14 mouse cellular contexts compared by ENCODE assay signal in genomic region chr19:10870676-10871075, GRCm38 (mm10). TPM values are rescaled to one million over a fixed set of nuclear protein-coding genes. Genes with fewer than 3 reads are reported as not detected.
A peak's percentile ranks its signal among the peaks of the same experiment; 100 is the strongest.
DNase-seq lines count a peak whose midpoint lies in the region; ATAC-seq and TF ChIP-seq lines count a peak whose summit lies in the region.
"Had no signal": no experiment of that assay in that cellular context is flagged by ENCODE, and none has a peak within 500 bp of the region (broad histone marks: within the 10 kb centered on the region; RNA-seq: fewer than 3 reads in every experiment).

No protein-coding gene starts in this region.

- no peak for TF ChIP-seq CTCF in forebrain, postnatal 0 days (IDR thresholded peaks at IDR 0.05; ENCODE audit: low read depth)

- H3K4me3 ChIP-seq in forebrain, postnatal 0 days (ENCODE audit: low read depth, low read length) = no peak overlapping the region
- no peak overlapping the region for H3K4me3 ChIP-seq in forebrain, embryonic 15.5 days
- no peak overlapping the region for H3K4me3 ChIP-seq in lung, embryonic 15.5 days
- H3K4me3 ChIP-seq in limb, embryonic 15.5 days = no peak overlapping the region
- H3K4me3 ChIP-seq: heart, adult 2 months had no signal

- no peak for ATAC-seq in forebrain, postnatal 0 days
- no peak for ATAC-seq in forebrain, embryonic 15.5 days (replicated peaks)
- no peak for ATAC-seq in lung, embryonic 15.5 days (ENCODE audit: borderline replicate concordance, extremely low read depth, low FRiP score, low TSS enrichment)
- ATAC-seq in limb, embryonic 15.5 days (ENCODE audit: insufficient number of reproducible peaks, low FRiP score, low TSS enrichment, low read depth) = no peak
- ATAC-seq: CD4-positive, CD25-positive, alpha-beta regulatory T cell, adult 4 months had no signal

- no peaks in the 10 kb centered on the region for H3K9me3 ChIP-seq in forebrain, postnatal 0 days (ENCODE audit: low read length)
- no peaks in the 10 kb centered on the region for H3K9me3 ChIP-seq in forebrain, embryonic 15.5 days
- H3K9me3 ChIP-seq in lung, embryonic 15.5 days = no peaks in the 10 kb centered on the region
- H3K9me3 ChIP-seq in limb, embryonic 15.5 days = no peaks in the 10 kb centered on the region

- no peak for DNase-seq in forebrain, postnatal 0 days
- DNase-seq in lung, postnatal 36 days = no peak
- peak; percentile 61 to 72 for DNase-seq in adrenal gland, postnatal 36 days
- DNase-seq in Muller cell, postnatal 12 days (ENCODE audit: inconsistent ontology term) = no peak
- DNase-seq: heart, adult 2 months; heart, postnatal 4 days; layer of hippocampus, postnatal 36 days had no signal

- no peaks in the 10 kb centered on the region for H3K27me3 ChIP-seq in forebrain, postnatal 0 days (ENCODE audit: insufficient read depth, low read length)
- H3K27me3 ChIP-seq in forebrain, embryonic 15.5 days = no peaks in the 10 kb centered on the region
- H3K27me3 ChIP-seq in lung, embryonic 15.5 days = no peaks in the 10 kb centered on the region
- no peaks in the 10 kb centered on the region for H3K27me3 ChIP-seq in limb, embryonic 15.5 days

- H3K4me2 ChIP-seq in forebrain, postnatal 0 days (ENCODE audit: low read depth) = no peak overlapping the region
- no peak overlapping the region for H3K4me2 ChIP-seq in forebrain, embryonic 15.5 days (replicated peaks)
- no peak overlapping the region for H3K4me2 ChIP-seq in lung, embryonic 15.5 days
- no peak overlapping the region for H3K4me2 ChIP-seq in limb, embryonic 15.5 days

- peaks cover 16% of the 10 kb centered on the region; the same call in 1 of the 2 replicates for H3K4me1 ChIP-seq in forebrain, postnatal 0 days (ENCODE audit: insufficient read depth)
- peaks cover 28% of the 10 kb centered on the region for H3K4me1 ChIP-seq in forebrain, embryonic 15.5 days
- H3K4me1 ChIP-seq in lung, embryonic 15.5 days = peaks cover 34% of the 10 kb centered on the region
- peaks cover 30% of the 10 kb centered on the region for H3K4me1 ChIP-seq in limb, embryonic 15.5 days

- peaks cover 51% of the 10 kb centered on the region for H3K36me3 ChIP-seq in forebrain, postnatal 0 days (ENCODE audit: insufficient read depth)
- H3K36me3 ChIP-seq in forebrain, embryonic 15.5 days = peaks cover 36% of the 10 kb centered on the region
- peaks cover 38% of the 10 kb centered on the region for H3K36me3 ChIP-seq in lung, embryonic 15.5 days
- H3K36me3 ChIP-seq in limb, embryonic 15.5 days = peaks cover 54% of the 10 kb centered on the region

- 90% methylated on average over 3 of the region's 3 CpGs for WGBS in forebrain, postnatal 0 days
- 82% methylated on average over 3 of the region's 3 CpGs for WGBS in forebrain, embryonic 15.5 days
- WGBS in lung, embryonic 15.5 days = 91% methylated on average over 3 of the region's 3 CpGs
- WGBS in limb, embryonic 15.5 days = 85% methylated on average over 3 of the region's 3 CpGs

- H3K9ac ChIP-seq in forebrain, postnatal 0 days = peak overlapping the region; percentile 11; the same call in 1 of the 2 replicates
- H3K9ac ChIP-seq in forebrain, embryonic 15.5 days (replicated peaks) = no peak overlapping the region
- no peak overlapping the region for H3K9ac ChIP-seq in lung, embryonic 15.5 days
- no peak overlapping the region for H3K9ac ChIP-seq in limb, embryonic 15.5 days

- H3K27ac ChIP-seq in forebrain, postnatal 0 days (ENCODE audit: low read depth, low read length) = no peak overlapping the region
- no peak overlapping the region for H3K27ac ChIP-seq in forebrain, embryonic 15.5 days (replicated peaks)
- peak overlapping the region; percentile 89 for H3K27ac ChIP-seq in lung, embryonic 15.5 days
- peak overlapping the region; percentile 93 for H3K27ac ChIP-seq in limb, embryonic 15.5 days
- H3K27ac ChIP-seq: heart, adult 2 months had no signal

RNA-seq across cellular contexts. Expression of gene Tmem132a, which starts 0.9 kb away (rescaled TPM):
- total RNA-seq in forebrain, postnatal 0 days (2014; rRNA removed) = 323 and 362 TPM in 2 replicates
- 180 and 184 TPM in 2 replicates for polyA plus RNA-seq in forebrain, postnatal 0 days (2015; fragmentation: Nextera tagmentation; extraction: Ambion mirVana)
- polyA plus RNA-seq in forebrain, embryonic 15.5 days (2015; fragmentation: Nextera tagmentation; extraction: Ambion mirVana) = 166 and 173 TPM in 2 replicates
- 75.9 TPM in 2 replicates for polyA plus RNA-seq in lung, embryonic 15.5 days (2015; fragmentation: Nextera tagmentation; extraction: Ambion mirVana)
- total RNA-seq in adrenal gland, postnatal 36 days (2021) = 10 to 100 TPM; 34.5 to 36.1 TPM
- 65.2 and 67.4 TPM in 2 replicates for polyA plus RNA-seq in limb, embryonic 15.5 days (2015; fragmentation: Nextera tagmentation; extraction: Ambion mirVana)

RNA-seq across cellular contexts. Expression of gene Tmem109, which starts 11.1 kb away (rescaled TPM):
- 22.2 and 25.5 TPM in 2 replicates for total RNA-seq in forebrain, postnatal 0 days (2014; rRNA removed)
- polyA plus RNA-seq in forebrain, postnatal 0 days (2015; fragmentation: Nextera tagmentation; extraction: Ambion mirVana) = 33.7 and 38.8 TPM in 2 replicates
- 39.9 and 40.2 TPM in 2 replicates for polyA plus RNA-seq in forebrain, embryonic 15.5 days (2015; fragmentation: Nextera tagmentation; extraction: Ambion mirVana)
- polyA plus RNA-seq in lung, embryonic 15.5 days (2015; fragmentation: Nextera tagmentation; extraction: Ambion mirVana) = 138 TPM in 2 replicates
- 100 to 1,000 TPM; 132 to 167 TPM for total RNA-seq in adrenal gland, postnatal 36 days (2021)
- polyA plus RNA-seq in limb, embryonic 15.5 days (2015; fragmentation: Nextera tagmentation; extraction: Ambion mirVana) = 138 and 163 TPM in 2 replicates

RNA-seq across cellular contexts. Expression of gene Prpf19, which starts 24.4 kb away (rescaled TPM):
- 243 and 271 TPM in 2 replicates for total RNA-seq in forebrain, postnatal 0 days (2014; rRNA removed)
- 35.6 and 36.9 TPM in 2 replicates for polyA plus RNA-seq in forebrain, postnatal 0 days (2015; fragmentation: Nextera tagmentation; extraction: Ambion mirVana)
- 42.2 and 52.4 TPM in 2 replicates for polyA plus RNA-seq in forebrain, embryonic 15.5 days (2015; fragmentation: Nextera tagmentation; extraction: Ambion mirVana)
- polyA plus RNA-seq in lung, embryonic 15.5 days (2015; fragmentation: Nextera tagmentation; extraction: Ambion mirVana) = 35.8 and 39.8 TPM in 2 replicates
- 100 to 1,000 TPM; 122 to 188 TPM for total RNA-seq in adrenal gland, postnatal 36 days (2021)
- 35.7 and 40.6 TPM in 2 replicates for polyA plus RNA-seq in limb, embryonic 15.5 days (2015; fragmentation: Nextera tagmentation; extraction: Ambion mirVana)

RNA-seq across cellular contexts. Expression of gene Slc15a3, which starts 31.1 kb away (rescaled TPM):
- 0.62 and 0.90 TPM in 2 replicates for total RNA-seq in forebrain, postnatal 0 days (2014; rRNA removed)
- 0.26 and 0.42 TPM in 2 replicates for polyA plus RNA-seq in forebrain, postnatal 0 days (2015; fragmentation: Nextera tagmentation; extraction: Ambion mirVana)
- 0.39 and 0.42 TPM in 2 replicates for polyA plus RNA-seq in forebrain, embryonic 15.5 days (2015; fragmentation: Nextera tagmentation; extraction: Ambion mirVana)
- polyA plus RNA-seq in lung, embryonic 15.5 days (2015; fragmentation: Nextera tagmentation; extraction: Ambion mirVana) = 0.42 and 0.46 TPM in 2 replicates
- total RNA-seq in adrenal gland, postnatal 36 days (2021) = 1 to 10 TPM; 3.2 to 4.0 TPM
- polyA plus RNA-seq in limb, embryonic 15.5 days (2015; fragmentation: Nextera tagmentation; extraction: Ambion mirVana) = 5.0 and 5.1 TPM in 2 replicates

RNA-seq across cellular contexts. Expression of gene Cd6, which starts 40.8 kb away (rescaled TPM):
- not detected in 2 replicates for total RNA-seq in forebrain, postnatal 0 days (2014; rRNA removed)
- polyA plus RNA-seq in forebrain, postnatal 0 days (2015; fragmentation: Nextera tagmentation; extraction: Ambion mirVana) = 0.05 TPM in 1 of 2 replicates, not detected in the other
- not detected in 2 replicates for polyA plus RNA-seq in forebrain, embryonic 15.5 days (2015; fragmentation: Nextera tagmentation; extraction: Ambion mirVana)
- polyA plus RNA-seq in lung, embryonic 15.5 days (2015; fragmentation: Nextera tagmentation; extraction: Ambion mirVana) = 0.11 and 0.60 TPM in 2 replicates
- under 1 TPM in 1 of 2 experiments, not detected in 1; 0.17 TPM for total RNA-seq in adrenal gland, postnatal 36 days (2021)
- polyA plus RNA-seq in limb, embryonic 15.5 days (2015; fragmentation: Nextera tagmentation; extraction: Ambion mirVana) = not detected in 2 replicates
- polyA plus RNA-seq: kidney, postnatal 0 days; liver, embryonic 11.5 days; neural tube, embryonic 11.5 days had no signal

Comparison
In these comparisons a context has a peak if more than half of its experiments do, and no peak if none do; other contexts are left out.
1. DNase-seq: peak in adrenal gland, postnatal 36 days (2 of 2); none in forebrain, postnatal 0 days (single experiment), lung, postnatal 36 days (single experiment) and Muller cell, postnatal 12 days (single experiment).
2. H3K27ac ChIP-seq: peak in lung, embryonic 15.5 days (single experiment) and limb, embryonic 15.5 days (single experiment); none in forebrain, postnatal 0 days (single experiment) and forebrain, embryonic 15.5 days (single experiment).